11 mouse cellular contexts compared by ENCODE assay signal in the genomic region with DNA sequence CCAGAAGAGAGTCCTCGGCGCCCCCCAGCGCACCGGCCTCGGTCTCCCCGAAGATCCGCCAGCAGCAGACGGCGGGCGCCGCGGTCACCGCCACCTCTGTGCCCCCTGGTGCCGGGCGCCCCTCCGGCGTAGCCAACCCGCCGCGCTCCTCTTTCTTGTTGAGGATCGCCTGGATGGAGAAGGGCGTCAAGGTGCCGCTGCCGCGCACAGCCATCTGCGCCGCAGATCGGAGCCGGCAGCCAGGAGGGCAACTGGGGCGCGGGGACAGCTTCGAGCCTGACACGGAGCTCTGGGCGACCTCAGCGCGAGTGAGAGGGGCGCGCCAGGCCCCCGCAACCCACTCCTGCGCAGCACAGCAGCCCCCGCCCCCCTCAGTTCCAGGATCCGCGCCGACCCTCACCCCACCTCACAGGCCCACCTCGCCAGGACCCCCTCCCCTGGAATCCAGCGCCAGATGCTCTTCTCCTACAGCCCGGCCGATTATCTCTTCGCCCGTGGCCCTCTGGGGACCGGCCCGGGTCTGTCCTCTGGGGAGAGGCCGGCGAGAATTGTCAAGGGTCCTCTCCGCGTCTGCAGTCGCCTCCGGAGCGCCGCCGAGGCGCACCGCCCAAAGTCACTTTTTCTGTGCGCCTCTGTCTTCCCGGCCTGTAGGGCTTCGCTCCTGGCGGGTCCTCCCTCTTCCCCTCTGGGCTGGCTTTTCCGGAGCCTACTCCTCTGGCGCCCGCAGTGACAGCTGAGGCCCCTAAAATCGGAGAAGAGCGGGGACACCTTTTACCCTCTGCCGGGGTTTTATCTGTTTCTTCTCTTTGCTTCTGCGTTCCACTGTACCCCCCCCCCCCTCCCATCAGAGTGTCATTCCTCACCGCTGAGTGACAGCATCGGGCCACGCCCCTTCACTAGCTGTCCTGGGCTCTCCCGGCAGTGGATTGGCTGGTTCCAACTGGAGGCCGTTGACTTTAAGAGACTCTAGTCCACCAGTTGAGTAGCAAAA. TPM values are rescaled to one million over a fixed set of nuclear protein-coding genes. Genes with fewer than 3 reads are reported as not detected.
DNase-seq lines count a peak whose midpoint lies in the region; ATAC-seq and TF ChIP-seq lines count a peak whose summit lies in the region.
"Had no signal": no experiment of that assay in that cellular context is flagged by ENCODE, and none has a peak within 500 bp of the region (broad histone marks: within the 10 kb centered on the region; RNA-seq: fewer than 3 reads in every experiment).

Gene Nkx3-2 (minus strand): TSS at position 771 of the 991 bp plus-strand sequence.

- H3K27me3 ChIP-seq in heart, embryonic 11.5 days (ENCODE audit: control insufficient read depth, insufficient read depth, low read length): peaks cover 81% of the 10 kb centered on the region
- peaks cover 49% of the 10 kb centered on the region for H3K27me3 ChIP-seq in Patski
- H3K27me3 ChIP-seq in hindbrain, embryonic 12.5 days: peaks cover 90% of the 10 kb centered on the region
- H3K27me3 ChIP-seq in midbrain, embryonic 15.5 days (replicated peaks): peaks cover 87% of the 10 kb centered on the region
- H3K27me3 ChIP-seq: CH12.LX had no signal

- WGBS in heart, embryonic 11.5 days (ENCODE audit: insufficient replicate concordance): under 1% methylated on average over 72 of the region's 79 CpGs
- WGBS in hindbrain, embryonic 12.5 days: under 1% methylated on average over 76 of the region's 79 CpGs
- under 1% methylated on average over 78 of the region's 79 CpGs for WGBS in midbrain, embryonic 15.5 days

- no peak within 1 kb of the TSS for H3K27ac ChIP-seq in heart, embryonic 11.5 days (ENCODE audit: low read depth, low read length)
- no peak within 1 kb of the TSS for H3K27ac ChIP-seq in hindbrain, embryonic 12.5 days
- H3K27ac ChIP-seq in midbrain, embryonic 15.5 days: no peak within 1 kb of the TSS

- ATAC-seq in heart, embryonic 11.5 days (replicated peaks; ENCODE audit: insufficient number of reproducible peaks, low FRiP score, low TSS enrichment): peak; percentile 44; the same call in 1 of the 2 replicates
- ATAC-seq in Patski: peak; percentile 37
- ATAC-seq in hindbrain, embryonic 12.5 days (ENCODE audit: low FRiP score): peak; percentile 48
- ATAC-seq in midbrain, embryonic 15.5 days (replicated peaks): peak; percentile 24

- in situ Hi-C loops in Patski (cut with MboI; ENCODE audit: low pct_unique_long_range_greater_than_20kb): no loop called here

- peaks cover 6% of the 10 kb centered on the region for H3K4me1 ChIP-seq in heart, embryonic 11.5 days (ENCODE audit: control insufficient read depth, insufficient read depth, low read length)
- peaks cover 36% of the 10 kb centered on the region for H3K4me1 ChIP-seq in hindbrain, embryonic 12.5 days
- peaks cover 40% of the 10 kb centered on the region for H3K4me1 ChIP-seq in midbrain, embryonic 15.5 days

- POLR2A ChIA-PET in Patski (lab: Charles Lee): no interaction called here

- intact Hi-C loops in left cerebral cortex, postnatal 25 days (cut with DNase I): loop anchor here (2.0 kb wide), 1 partner anchor 55 kb away; the partner anchor contains the start of gene Rab28

- no peak for DNase-seq in heart, adult 18-20 months
- no peak for DNase-seq in Patski (ENCODE audit: low read depth, low spot score)
- DNase-seq in left cerebral cortex, postnatal 25 days (ENCODE audit: low spot score in 2 of 2): no peak
- DNase-seq in layer of hippocampus, adult 8-10 months (ENCODE audit: low spot score in 2 of 2): no peak
- no peak for DNase-seq in frontal cortex, postnatal 36 days (ENCODE audit: low spot score in 2 of 2)

- H3K9ac ChIP-seq in heart, embryonic 11.5 days (ENCODE audit: low read depth, low read length): no peak within 1 kb of the TSS
- peak within 1 kb of the TSS; percentile 45 for H3K9ac ChIP-seq in hindbrain, embryonic 12.5 days
- no peak within 1 kb of the TSS for H3K9ac ChIP-seq in midbrain, embryonic 15.5 days

- no peaks in the 10 kb centered on the region for H3K36me3 ChIP-seq in heart, embryonic 11.5 days (ENCODE audit: control insufficient read depth, insufficient read depth, low read length)
- no peaks in the 10 kb centered on the region for H3K36me3 ChIP-seq in hindbrain, embryonic 12.5 days
- H3K36me3 ChIP-seq in midbrain, embryonic 15.5 days (replicated peaks): no peaks in the 10 kb centered on the region

- peak within 1 kb of the TSS; percentile 41 for H3K4me3 ChIP-seq in heart, embryonic 11.5 days (ENCODE audit: low read depth, low read length)
- H3K4me3 ChIP-seq in hindbrain, embryonic 12.5 days: peak within 1 kb of the TSS; percentile 31
- peak within 1 kb of the TSS; percentile 32 for H3K4me3 ChIP-seq in midbrain, embryonic 15.5 days

- TF ChIP-seq CTCF in Patski (IDR thresholded peaks at IDR 0.05): no peak

- H3K4me2 ChIP-seq in heart, embryonic 11.5 days: peak within 1 kb of the TSS; percentile 74
- peak within 1 kb of the TSS; percentile 62 for H3K4me2 ChIP-seq in hindbrain, embryonic 12.5 days (replicated peaks)
- peak within 1 kb of the TSS; percentile 56 for H3K4me2 ChIP-seq in midbrain, embryonic 15.5 days

- CTCF ChIA-PET in Patski (lab: Charles Lee): no interaction called here

- H3K9me3 ChIP-seq in heart, embryonic 11.5 days (replicated peaks; ENCODE audit: control insufficient read depth, low read length): no peaks in the 10 kb centered on the region
- H3K9me3 ChIP-seq in hindbrain, embryonic 12.5 days (replicated peaks): no peaks in the 10 kb centered on the region
- no peaks in the 10 kb centered on the region for H3K9me3 ChIP-seq in midbrain, embryonic 15.5 days

RNA-seq across cellular contexts. Expression of gene Nkx3-2, which starts in this region (rescaled TPM):
- 0.13 TPM in 1 of 2 replicates, not detected in the other for polyA plus RNA-seq in heart, embryonic 11.5 days (2014; fragmentation: Nextera tagmentation; extraction: Ambion mirVana)
- not detected for total RNA-seq in heart, adult 18-20 months (2021)
- 0.04 TPM for polyA plus RNA-seq in Patski (2021)
- 2.4 and 5.6 TPM in 2 replicates for polyA plus RNA-seq in hindbrain, embryonic 12.5 days (2016; fragmentation: Nextera tagmentation; extraction: Ambion mirVana)
- not detected in 2 replicates for polyA plus RNA-seq in midbrain, embryonic 15.5 days (2015; fragmentation: Nextera tagmentation; extraction: Ambion mirVana)
- total RNA-seq in left cerebral cortex, postnatal 25 days (2021): not detected
- not detected for total RNA-seq in layer of hippocampus, adult 8-10 months (2022)
- total RNA-seq: CH12.LX had no signal
- polyA plus RNA-seq: gonadal fat pad, adult 2 months; testis, adult 2 months had no signal

Comparison
In these comparisons a context has a peak if more than half of its experiments do, and no peak if none do; other contexts are left out.
1. Peak in ATAC-seq, H3K4me3 ChIP-seq and H3K4me2 ChIP-seq in heart, embryonic 11.5 days; RNA of the gene not detected or under 1 TPM.
2. Peak in ATAC-seq in Patski; RNA of the gene not detected or under 1 TPM.
3. Peak in ATAC-seq, H3K4me3 ChIP-seq and H3K4me2 ChIP-seq in midbrain, embryonic 15.5 days; RNA of the gene not detected or under 1 TPM.